Mouse (Mus musculus): ENCODE measurements around the gene 4930524J08Rik. TPM values are rescaled to one million over a fixed set of nuclear protein-coding genes. Genes with fewer than 3 reads are reported as not detected.

4930524J08Rik gene
- polyA plus RNA-seq, 1 experiment from 2014 or later: 1.8 TPM

DNA sequence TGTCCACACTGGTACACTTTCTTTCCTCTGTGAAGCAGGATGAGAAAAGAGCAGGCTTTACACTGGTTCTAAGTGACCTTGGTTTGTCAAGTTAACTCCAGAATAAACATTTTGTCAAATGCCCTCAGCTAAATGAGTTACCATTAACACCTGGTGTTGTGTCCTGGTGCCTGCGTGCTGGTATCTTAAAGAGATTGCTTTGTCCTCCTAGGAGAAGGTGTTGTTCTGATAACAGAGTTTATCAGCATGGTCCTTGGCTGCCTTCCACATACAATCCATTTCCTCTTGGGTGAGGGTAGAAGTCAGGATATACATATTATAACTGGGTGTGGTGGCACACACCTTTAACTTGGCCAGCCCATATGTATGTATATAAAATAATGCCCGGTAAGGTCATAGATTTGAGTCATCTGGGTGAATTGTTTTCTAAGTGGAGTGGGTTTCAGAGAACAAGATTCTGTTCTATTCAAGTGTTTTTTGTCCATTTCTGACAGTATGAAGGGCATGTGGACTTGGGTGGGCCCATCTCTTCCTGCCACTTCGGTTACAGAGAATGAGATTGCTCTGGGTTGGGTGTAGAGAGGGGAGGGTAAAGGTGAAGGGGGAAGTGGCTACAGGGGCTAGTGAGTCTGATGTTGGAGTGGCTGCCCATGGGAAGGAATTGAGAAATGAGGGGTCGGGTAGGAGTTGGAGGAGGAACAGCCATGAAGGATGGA is 27.6 kb downstream of the 4930524J08Rik start:
- 67% methylated on average over 4 of the region's 4 CpGs for WGBS
- ATAC-seq (ENCODE audit: insufficient read depth, low FRiP score, low read depth): peak; percentile 92
- Histone ChIP-seq H3K4me3 (replicated peaks) (no peak overlapping the region), H3K27ac (peak overlapping the region; percentile 82), H3K36me3 (no peaks in the 10 kb centered on the region), H3K27me3 (replicated peaks) (no peaks in the 10 kb centered on the region), H3K4me2 (peak overlapping the region; percentile 33), H3K9ac (no peak overlapping the region), H3K9me3 (no peaks in the 10 kb centered on the region), H3K4me1 (no peaks in the 10 kb centered on the region)

DNA sequence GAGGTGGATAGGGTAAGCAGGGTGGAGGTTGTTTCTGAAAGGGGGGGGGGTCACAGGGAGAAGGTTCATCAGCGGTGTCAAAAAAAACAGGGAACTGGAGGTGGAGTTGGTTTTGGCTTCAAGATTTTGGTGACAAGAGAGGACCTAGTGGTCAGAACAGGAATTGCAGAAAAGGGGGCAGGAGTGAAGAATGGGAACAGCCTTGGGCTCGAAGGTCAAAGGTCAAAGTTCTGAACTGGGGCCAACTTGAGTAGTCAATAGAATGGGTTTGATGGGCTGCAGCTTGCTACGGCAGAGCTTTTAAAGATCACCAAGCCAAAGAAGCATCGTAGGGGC is 28.1 kb downstream of the 4930524J08Rik start:
- Histone ChIP-seq H3K4me1 (no peaks in the 10 kb centered on the region), H3K9ac (no peak overlapping the region), H3K4me2 (no peak overlapping the region), H3K4me3 (replicated peaks) (no peak overlapping the region), H3K36me3 (no peaks in the 10 kb centered on the region), H3K27me3 (replicated peaks) (no peaks in the 10 kb centered on the region), H3K9me3 (no peaks in the 10 kb centered on the region), H3K27ac (peak overlapping the region; percentile 75)
- 78% methylated on average over 4 of the region's 4 CpGs for WGBS
- ATAC-seq (ENCODE audit: insufficient read depth, low FRiP score, low read depth): no peak

DNA sequence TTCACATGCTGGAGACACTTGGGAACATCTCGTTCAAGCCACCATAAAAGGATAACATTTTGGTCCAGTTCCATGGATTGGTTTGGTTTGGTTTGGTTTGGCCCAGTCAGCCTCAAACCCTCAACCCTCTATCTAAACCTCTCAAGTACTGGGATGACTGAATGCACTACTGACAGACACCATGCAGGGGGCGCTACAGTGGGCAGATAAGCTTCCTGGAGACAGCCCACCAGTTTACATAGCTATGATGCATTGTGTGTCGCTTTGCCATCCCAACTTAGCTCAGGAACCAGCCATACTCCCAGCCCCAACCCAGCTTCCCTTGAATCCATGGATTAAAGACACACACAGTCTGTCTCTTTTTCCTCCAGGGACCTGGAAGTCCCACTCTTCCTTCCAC is 29.6 kb downstream of the 4930524J08Rik start:
- Histone ChIP-seq H3K4me3 (replicated peaks) (no peak overlapping the region), H3K4me1 (no peaks in the 10 kb centered on the region), H3K36me3 (no peaks in the 10 kb centered on the region), H3K27me3 (replicated peaks) (no peaks in the 10 kb centered on the region), H3K9ac (no peak overlapping the region), H3K27ac (no peak overlapping the region), H3K9me3 (no peaks in the 10 kb centered on the region), H3K4me2 (no peak overlapping the region)
- ATAC-seq (ENCODE audit: insufficient read depth, low FRiP score, low read depth): no peak
- WGBS: 62% methylated on average over 3 of the region's 3 CpGs

DNA sequence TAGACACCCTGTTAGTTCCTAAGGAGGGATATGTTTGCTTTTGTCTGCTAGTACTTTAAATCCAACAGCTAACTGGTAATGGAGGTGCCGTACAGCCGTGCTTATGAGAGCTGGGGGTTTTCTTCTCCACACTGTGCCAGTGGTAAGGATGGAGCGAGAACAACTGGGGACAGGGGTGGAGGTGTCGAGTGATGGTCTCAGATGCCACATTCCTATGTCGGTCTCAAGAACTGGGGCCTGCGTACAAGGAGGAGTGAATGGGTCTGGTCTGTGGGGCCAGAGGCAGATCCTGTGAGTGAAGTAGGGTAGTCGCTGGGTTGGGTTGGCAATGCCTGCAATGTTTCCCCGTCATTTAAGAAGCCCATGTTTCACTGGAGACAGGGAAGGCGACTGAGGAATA is 33.7 kb downstream of the 4930524J08Rik start:
- H3K27me3 ChIP-seq (replicated peaks): no peaks in the 10 kb centered on the region
- WGBS: 86% methylated on average over 9 of the region's 9 CpGs
- no peak overlapping the region for H3K4me3 ChIP-seq (replicated peaks)
- H3K9ac ChIP-seq: no peak overlapping the region
- no peak overlapping the region for H3K4me2 ChIP-seq
- H3K9me3 ChIP-seq: no peaks in the 10 kb centered on the region
- H3K27ac ChIP-seq: no peak overlapping the region
- H3K4me1 ChIP-seq: no peaks in the 10 kb centered on the region
- ATAC-seq (ENCODE audit: insufficient read depth, low FRiP score, low read depth): no peak
- no peaks in the 10 kb centered on the region for H3K36me3 ChIP-seq

DNA sequence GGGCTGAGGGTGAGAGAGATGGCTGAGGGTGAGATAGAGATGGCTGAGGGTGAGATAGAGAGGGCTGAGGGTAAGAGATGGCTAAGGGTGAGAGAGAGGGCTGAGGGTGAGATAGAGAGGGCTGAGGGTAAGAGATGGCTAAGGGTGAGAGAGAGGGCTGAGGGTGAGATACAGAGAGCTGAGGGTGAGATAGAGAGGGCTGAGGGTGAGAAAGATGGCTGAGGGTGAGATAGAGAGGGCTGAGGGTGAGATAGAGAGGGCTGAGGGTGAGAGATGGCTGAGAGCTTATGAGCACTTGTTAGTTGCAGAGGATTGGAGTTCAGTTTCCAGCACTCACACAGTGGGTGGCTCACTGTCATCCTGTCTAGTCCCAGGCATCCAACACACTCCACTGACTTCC is 41.2 kb downstream of the 4930524J08Rik start:
- Histone ChIP-seq H3K4me2 (no peak overlapping the region), H3K27ac (no peak overlapping the region), H3K9ac (no peak overlapping the region), H3K4me3 (replicated peaks) (no peak overlapping the region), H3K36me3 (no peaks in the 10 kb centered on the region), H3K27me3 (replicated peaks) (no peaks in the 10 kb centered on the region), H3K4me1 (no peaks in the 10 kb centered on the region), H3K9me3 (no peaks in the 10 kb centered on the region)
- no peak for ATAC-seq (ENCODE audit: insufficient read depth, low FRiP score, low read depth)

DNA sequence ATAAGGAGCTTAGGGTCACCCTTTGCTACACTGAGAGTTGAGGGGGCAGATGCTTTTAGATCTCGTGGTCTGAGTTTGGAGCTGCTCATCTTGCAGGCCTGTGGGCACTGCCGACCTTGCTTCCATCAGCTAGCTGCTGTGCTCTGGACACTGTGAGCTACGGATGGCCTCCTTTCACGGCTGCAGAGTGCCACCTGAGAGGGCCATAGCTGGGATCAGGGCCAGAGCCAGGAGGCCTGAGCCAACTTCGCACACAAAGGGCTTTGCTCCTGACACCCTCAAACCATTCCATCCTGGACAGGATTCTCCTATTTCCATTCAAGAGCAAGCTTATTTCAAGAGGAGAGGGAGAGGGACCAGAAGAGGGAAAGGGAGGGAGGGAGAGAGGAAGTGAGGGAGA is 45.5 kb downstream of the 4930524J08Rik start:
- ATAC-seq (ENCODE audit: insufficient read depth, low FRiP score, low read depth): no peak
- WGBS: 75% methylated on average over 5 of the region's 5 CpGs
- H3K9ac ChIP-seq: no peak overlapping the region

DNA sequence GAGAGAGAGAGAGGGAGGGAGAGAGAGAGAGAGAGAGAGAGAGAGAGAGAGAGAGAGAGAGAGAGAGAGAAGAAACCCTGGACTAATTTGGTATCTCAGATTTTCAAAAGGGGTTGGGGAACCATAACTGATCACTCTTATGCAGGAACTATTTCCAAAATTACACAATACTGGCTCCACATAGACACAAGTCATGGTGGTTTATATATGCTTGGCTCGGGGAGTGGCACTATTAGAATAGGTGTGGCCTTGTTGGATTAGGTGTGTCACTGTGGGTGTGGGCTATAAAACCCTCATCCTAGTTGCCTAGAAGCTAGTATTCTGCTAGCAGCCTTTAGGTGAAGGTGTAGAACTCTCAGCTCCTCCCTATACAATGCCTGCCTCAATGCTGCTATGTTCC is 46.0 kb downstream of the 4930524J08Rik start:
- H3K27ac ChIP-seq: no peak overlapping the region
- no peaks in the 10 kb centered on the region for H3K9me3 ChIP-seq
- no peak overlapping the region for H3K9ac ChIP-seq
- H3K4me2 ChIP-seq: no peak overlapping the region
- H3K4me3 ChIP-seq (replicated peaks): no peak overlapping the region
- H3K36me3 ChIP-seq: no peaks in the 10 kb centered on the region
- WGBS: 78% methylated on average over 1 of the region's 1 CpGs
- no peaks in the 10 kb centered on the region for H3K27me3 ChIP-seq (replicated peaks)
- no peaks in the 10 kb centered on the region for H3K4me1 ChIP-seq
- ATAC-seq (ENCODE audit: insufficient read depth, low FRiP score, low read depth): no peak

More for the DNA sequence above, 45.5 kb downstream of the 4930524J08Rik start:
- Histone ChIP-seq H3K4me2 (no peak overlapping the region), H3K36me3 (no peaks in the 10 kb centered on the region), H3K9me3 (no peaks in the 10 kb centered on the region), H3K4me1 (no peaks in the 10 kb centered on the region), H3K27me3 (replicated peaks) (no peaks in the 10 kb centered on the region), H3K4me3 (replicated peaks) (no peak overlapping the region), H3K27ac (no peak overlapping the region)

Other genes starting within 250 kb of the 4930524J08Rik start
- gene Rasgef1b, start 250.0 kb upstream of the 4930524J08Rik start, polyA plus RNA-seq (2015; fragmentation: Nextera tagmentation; extraction: Ambion mirVana): 11.6 and 12.0 TPM in 2 replicates
- 0.32 and 0.44 TPM in 2 replicates for gene Vamp9, start 72.8 kb upstream of the 4930524J08Rik start, polyA plus RNA-seq (2015; fragmentation: Nextera tagmentation; extraction: Ambion mirVana)
- gene Hnrnpd, start 123 bp upstream of the 4930524J08Rik start, polyA plus RNA-seq (2015; fragmentation: Nextera tagmentation; extraction: Ambion mirVana): 178 and 194 TPM in 2 replicates
- gene Hnrnpdl, start 60.6 kb downstream of the 4930524J08Rik start, polyA plus RNA-seq (2015; fragmentation: Nextera tagmentation; extraction: Ambion mirVana): 136 and 149 TPM in 2 replicates
- gene Enoph1, start 60.9 kb downstream of the 4930524J08Rik start, polyA plus RNA-seq (2015; fragmentation: Nextera tagmentation; extraction: Ambion mirVana): 41.2 and 46.2 TPM in 2 replicates
- gene Tmem150c, start 180.7 kb downstream of the 4930524J08Rik start, polyA plus RNA-seq (2015; fragmentation: Nextera tagmentation; extraction: Ambion mirVana): 4.0 and 4.7 TPM in 2 replicates